Mouse (Mus musculus) limb, embryonic 13.5 days (tissue): ENCODE results near the gene Ccdc73. TPM values are rescaled to one million over a fixed set of nuclear protein-coding genes. Genes with fewer than 3 reads are reported as not detected.
"Not testable (repeated sequence)": the region's sequence is repeated elsewhere in the genome, so short reads cannot be mapped to it uniquely, and the experiment has no call there.

Source experiments
- ATAC-seq: fragments of 200-750 bp; cut with Nextera tagmentation; 2 replicates; pipeline ENCODE4 v1.8.0; 2017; ENCODE audit warnings: low read depth, moderate number of reproducible peaks, moderate TSS enrichment; ENCODE audit not compliant: low FRiP score
- H3K27ac ChIP-seq: fragments of 300-500 bp; sonication (generic); 2 replicates; pipeline ENCODE4 v1.5.1; 2015; ENCODE audit warnings: inconsistent platforms, mild to moderate bottlenecking, moderate library complexity
- H3K27me3 ChIP-seq: fragments of 300-500 bp; sonication (generic); 2 replicates; pipeline ENCODE4 v1.6.1; 2015; ENCODE audit warnings: mild to moderate bottlenecking, inconsistent platforms
- H3K36me3 ChIP-seq: fragments of 300-500 bp; sonication (generic); 2 replicates; pipeline ENCODE4 v1.6.1; 2015; ENCODE audit warnings: inconsistent platforms, mild to moderate bottlenecking, moderate library complexity
- H3K4me1 ChIP-seq: fragments of 300-500 bp; sonication (generic); 2 replicates; pipeline ENCODE4 v1.6.1; 2015; ENCODE audit warnings: inconsistent platforms
- H3K4me2 ChIP-seq: fragments of 300-500 bp; sonication (generic); replicated peaks from 2 replicates; pipeline ENCODE4 v1.6.1; 2015; ENCODE audit warnings: inconsistent platforms, mild to moderate bottlenecking, moderate library complexity
- H3K4me3 ChIP-seq: fragments of 300-500 bp; sonication (generic); 2 replicates; pipeline ENCODE4 v1.5.1; 2015; ENCODE audit warnings: moderate library complexity, mild to moderate bottlenecking, inconsistent platforms
- H3K9ac ChIP-seq: fragments of 300-500 bp; sonication (generic); 2 replicates; pipeline ENCODE4 v1.6.1; 2015; ENCODE audit warnings: mild to moderate bottlenecking, inconsistent platforms
- H3K9me3 ChIP-seq: fragments of 300-500 bp; sonication (generic); 2 replicates; pipeline ENCODE4 v1.6.1; 2016; ENCODE audit warnings: inconsistent platforms
- WGBS: fragments of 180-500 bp; shearing (Covaris S2); methylation state at CpG from one replicate; pipeline ENCODE4 v1.1.7; 2015; 5-methylcytosine and 5-hydroxymethylcytosine counted together
- polyA plus RNA-seq: library from polyadenylated mRNA; unstranded; fragments of >200 nt; fragmentation: Nextera tagmentation; extraction: Ambion mirVana; gene quantifications from 2 replicates; pipeline ENCODE4 v1.2.1, GENCODE M21; 2015

The Ccdc73 gene
- polyA plus RNA-seq, 1 experiment from 2014 or later: 10.9 TPM

- not testable (repeated sequence) for ATAC-seq, H3K9ac ChIP-seq, H3K9me3 ChIP-seq, H3K27me3 ChIP-seq, H3K4me2 ChIP-seq, H3K27ac ChIP-seq, H3K4me3 ChIP-seq, H3K4me1 ChIP-seq, H3K36me3 ChIP-seq
- 46% methylated on average over 2 of the region's 2 CpGs for WGBS
Measured at GRCm38 (mm10) chr2:104887331-104887730, 19.7 kb downstream of the Ccdc73 start.

GRCm38 (mm10) chr2:104887882-104888566 lies 20.4 kb downstream of the Ccdc73 start:
- Histone ChIP-seq H3K4me3 (no peak overlapping the region), H3K4me1 (no peaks in the 10 kb centered on the region), H3K9me3 (no peaks in the 10 kb centered on the region), H3K4me2 (no peak overlapping the region), H3K27ac (no peak overlapping the region), H3K27me3 (no peaks in the 10 kb centered on the region), H3K9ac (no peak overlapping the region), H3K36me3 (no peaks in the 10 kb centered on the region)
- 0 out of 2 replicates have a peak, but pooled peaks have one; percentile 64 for ATAC-seq
- WGBS: 16% methylated on average over 10 of the region's 10 CpGs

- H3K27ac ChIP-seq: no peak overlapping the region
- no peak overlapping the region for H3K4me2 ChIP-seq
- H3K36me3 ChIP-seq: no peaks in the 10 kb centered on the region
- 0 out of 2 replicates have a peak, but pooled peaks cover 3% of the 10 kb centered on the region for H3K9me3 ChIP-seq
- H3K9ac ChIP-seq: no peak overlapping the region
- no peak for ATAC-seq
- no peak overlapping the region for H3K4me3 ChIP-seq
- WGBS: 94% methylated on average over 2 of the region's 2 CpGs
- H3K4me1 ChIP-seq: no peaks in the 10 kb centered on the region
- no peaks in the 10 kb centered on the region for H3K27me3 ChIP-seq
Measured at GRCm38 (mm10) chr2:104899975-104900374, 32.4 kb downstream of the Ccdc73 start.

- Histone ChIP-seq H3K27ac (no peak overlapping the region), H3K4me3 (no peak overlapping the region), H3K36me3 (no peaks in the 10 kb centered on the region), H3K4me1 (no peaks in the 10 kb centered on the region), H3K9me3 (no peaks in the 10 kb centered on the region), H3K27me3 (no peaks in the 10 kb centered on the region), H3K9ac (no peak overlapping the region), H3K4me2 (no peak overlapping the region)
- WGBS: 94% methylated on average over 3 of the region's 3 CpGs
- no peak for ATAC-seq
Measured at GRCm38 (mm10) chr2:104915709-104916108, 48.1 kb downstream of the Ccdc73 start.

- ATAC-seq: no peak
- Histone ChIP-seq H3K9ac (no peak overlapping the region), H3K27me3 (no peaks in the 10 kb centered on the region), H3K4me1 (no peaks in the 10 kb centered on the region), H3K36me3 (no peaks in the 10 kb centered on the region), H3K9me3 (no peaks in the 10 kb centered on the region), H3K4me3 (no peak overlapping the region), H3K4me2 (no peak overlapping the region), H3K27ac (no peak overlapping the region)
- WGBS: 2% methylated on average over 1 of the region's 1 CpGs
Measured at GRCm38 (mm10) chr2:104964492-104964891, 96.9 kb downstream of the Ccdc73 start.

- no peaks in the 10 kb centered on the region for H3K9me3 ChIP-seq
- no peaks in the 10 kb centered on the region for H3K4me1 ChIP-seq
- H3K4me2 ChIP-seq: no peak overlapping the region
- no peak overlapping the region for H3K9ac ChIP-seq
- H3K27me3 ChIP-seq: no peaks in the 10 kb centered on the region
- ATAC-seq: no peak
- H3K27ac ChIP-seq: no peak overlapping the region
- H3K36me3 ChIP-seq: no peaks in the 10 kb centered on the region
- WGBS: 19% methylated on average over 2 of the region's 2 CpGs
- H3K4me3 ChIP-seq: no peak overlapping the region
Measured at GRCm38 (mm10) chr2:104981712-104982111, 114.1 kb downstream of the Ccdc73 start.

GRCm38 (mm10) chr2:104985796-104986195 lies 118.2 kb downstream of the Ccdc73 start:
- WGBS: 61% methylated on average over 3 of the region's 3 CpGs
- Histone ChIP-seq H3K27ac (no peak overlapping the region), H3K9ac (no peak overlapping the region), H3K4me3 (no peak overlapping the region), H3K4me2 (no peak overlapping the region), H3K4me1 (no peaks in the 10 kb centered on the region), H3K27me3 (no peaks in the 10 kb centered on the region), H3K36me3 (no peaks in the 10 kb centered on the region), H3K9me3 (no peaks in the 10 kb centered on the region)
- no peak for ATAC-seq

- Histone ChIP-seq H3K36me3 (no peaks in the 10 kb centered on the region), H3K4me1 (no peaks in the 10 kb centered on the region), H3K4me3 (no peak overlapping the region), H3K4me2 (no peak overlapping the region), H3K27me3 (no peaks in the 10 kb centered on the region), H3K27ac (no peak overlapping the region), H3K9me3 (no peaks in the 10 kb centered on the region), H3K9ac (no peak overlapping the region)
- no peak for ATAC-seq
- WGBS: 76% methylated on average over 1 of the region's 1 CpGs
Measured at GRCm38 (mm10) chr2:104988974-104989373, 121.4 kb downstream of the Ccdc73 start.

- no peak overlapping the region for H3K27ac ChIP-seq
- H3K27me3 ChIP-seq: no peaks in the 10 kb centered on the region
- H3K4me1 ChIP-seq: no peaks in the 10 kb centered on the region
- ATAC-seq: no peak
- no peak overlapping the region for H3K4me3 ChIP-seq
- H3K4me2 ChIP-seq: no peak overlapping the region
- H3K9me3 ChIP-seq: no peaks in the 10 kb centered on the region
- H3K9ac ChIP-seq: no peak overlapping the region
- WGBS: 39% methylated on average over 2 of the region's 2 CpGs
- H3K36me3 ChIP-seq: peaks cover 15% of the 10 kb centered on the region
Measured at GRCm38 (mm10) chr2:104994436-104994835, 126.8 kb downstream of the Ccdc73 start.

GRCm38 (mm10) chr2:104996201-104996600 lies 128.6 kb downstream of the Ccdc73 start:
- WGBS: 77% methylated on average over 3 of the region's 3 CpGs
- H3K9me3 ChIP-seq: no peaks in the 10 kb centered on the region
- no peak for ATAC-seq
- no peak overlapping the region for H3K4me2 ChIP-seq
- no peaks in the 10 kb centered on the region for H3K27me3 ChIP-seq
- no peak overlapping the region for H3K27ac ChIP-seq
- H3K36me3 ChIP-seq: peaks cover 15% of the 10 kb centered on the region
- no peak overlapping the region for H3K4me3 ChIP-seq
- no peak overlapping the region for H3K9ac ChIP-seq
- H3K4me1 ChIP-seq: no peaks in the 10 kb centered on the region

GRCm38 (mm10) chr2:105007236-105007635 lies 139.6 kb downstream of the Ccdc73 start:
- Histone ChIP-seq H3K4me3 (no peak overlapping the region), H3K27ac (no peak overlapping the region), H3K9me3 (no peaks in the 10 kb centered on the region), H3K27me3 (no peaks in the 10 kb centered on the region), H3K36me3 (peaks cover 86% of the 10 kb centered on the region), H3K9ac (no peak overlapping the region), H3K4me1 (no peaks in the 10 kb centered on the region), H3K4me2 (no peak overlapping the region)
- no peak for ATAC-seq

- Histone ChIP-seq H3K27ac (peak overlapping the region; percentile 67; the same call in 1 of the 2 replicates), H3K4me1 (peaks cover 7% of the 10 kb centered on the region), H3K4me3 (peak overlapping the region; percentile 88), H3K27me3 (no peaks in the 10 kb centered on the region), H3K9ac (peak overlapping the region; percentile 87), H3K9me3 (no peaks in the 10 kb centered on the region), H3K36me3 (peaks cover 25% of the 10 kb centered on the region), H3K4me2 (peak overlapping the region; percentile 86)
- peak; percentile 82 for ATAC-seq
- WGBS: under 1% methylated on average over 43 of the region's 43 CpGs
Measured at GRCm38 (mm10) chr2:105016192-105016966, 148.8 kb downstream of the Ccdc73 start.
